Mouse (Mus musculus) heart, adult 2 months (tissue): ENCODE measurements around the gene Ccnd1. TPM values are rescaled to one million over a fixed set of nuclear protein-coding genes. Genes with fewer than 3 reads are reported as not detected.
"Not testable (repeated sequence)": the region's sequence is repeated elsewhere in the genome, so short reads cannot be mapped to it uniquely, and the experiment has no call there.

Experiments
- DNase-seq, 2 experiments: peaks; one replicate each; pipeline ENCODE4 v3.0.0; 2021
- H3K27ac ChIP-seq: fragments of 200-600 bp; 2 replicates; pipeline ENCODE4 v1.8.1; 2022
- H3K27me3 ChIP-seq: fragments of 200-500 bp; 2 replicates; pipeline ENCODE4 v1.6.1; 2012; ENCODE audit warnings: mild to moderate bottlenecking, low read length, inconsistent platforms, mixed read lengths; ENCODE audit not compliant: control insufficient read depth, insufficient read depth
- H3K36me3 ChIP-seq: fragments of 200-500 bp; 2 replicates; pipeline ENCODE4 v1.6.1; 2012; ENCODE audit warnings: low read length, inconsistent platforms; ENCODE audit not compliant: control insufficient read depth, insufficient read depth
- H3K4me1 ChIP-seq: fragments of 200-500 bp; 2 replicates; pipeline ENCODE4 v1.6.1; 2011; ENCODE audit warnings: low read length; ENCODE audit not compliant: control insufficient read depth, insufficient read depth
- H3K4me3 ChIP-seq: fragments of 200-600 bp; 2 replicates; pipeline ENCODE4 v1.8.1; 2022
- H3K79me2 ChIP-seq: fragments of 200-500 bp; replicated peaks from 2 replicates; pipeline ENCODE4 v1.6.1; 2012; ENCODE audit warnings: mild to moderate bottlenecking, inconsistent platforms, low read length, moderate library complexity, mixed read lengths; ENCODE audit not compliant: control insufficient read depth, insufficient read depth
- H3K9ac ChIP-seq: fragments of 200-500 bp; 2 replicates; pipeline ENCODE4 v1.6.1; 2012; ENCODE audit warnings: low read depth, mild to moderate bottlenecking, control low read depth, inconsistent platforms, low read length, mixed read lengths
- CTCF ChIP-seq: fragments of 200-600 bp; IDR thresholded peaks from 2 replicates; pipeline ENCODE4 v1.8.1; 2022; ENCODE audit warnings: antibody characterized with exemption, mild to moderate bottlenecking, moderate library complexity
- EP300 ChIP-seq: fragments of 200-500 bp; IDR thresholded peaks from 2 replicates; pipeline ENCODE4 v1.6.1; 2011; ENCODE audit warnings: low read depth, low read length, control low read depth; ENCODE audit not compliant: insufficient read depth
- POLR2A ChIP-seq: fragments of 200-500 bp; IDR thresholded peaks from 2 replicates; pipeline ENCODE4 v1.6.1; 2011; ENCODE audit warnings: mild to moderate bottlenecking, low read depth, low read length, control low read depth; ENCODE audit not compliant: insufficient read depth
- WGBS: fragments of 180-500 bp; shearing (Covaris S2); methylation state at CpG from one replicate; pipeline ENCODE4 v1.1.7; 2018; 5-methylcytosine and 5-hydroxymethylcytosine counted together
- intact Hi-C: fragments of 180-260 bp; cut with DNase I; formaldehyde crosslinking; loops from one replicate; pipeline ENCODE4 v1.15.1; 2025
- polyA plus RNA-seq: library from polyadenylated mRNA; depleted of rRNA; stranded (reverse); fragments of >200 nt; gene quantifications from 2 replicates; pipeline ENCODE4 v1.2.3, GENCODE M21; 2012; rRNA removed
- total RNA-seq, 2 experiments: library from RNA; stranded (reverse); gene quantifications; 2 replicates each; pipeline ENCODE4 v1.2.3; 2021

Gene Ccnd1
- total and polyA plus RNA-seq, 3 experiments: 28.3 to 43.6 (median 31.4) TPM

- Histone ChIP-seq H3K4me3 (no peak overlapping the region), H3K36me3 (no peaks in the 10 kb centered on the region), H3K4me1 (no peaks in the 10 kb centered on the region), H3K79me2 (no peaks in the 10 kb centered on the region), H3K27me3 (0 out of 2 replicates have a peak, but pooled peaks cover 7% of the 10 kb centered on the region), H3K27ac (no peak overlapping the region), H3K9ac (no peak overlapping the region)
- TF ChIP-seq CTCF: no peak
- no peak for TF ChIP-seq EP300
- TF ChIP-seq POLR2A: no peak
- WGBS: 58% methylated on average over 6 of the region's 6 CpGs
- no peak for DNase-seq
- intact Hi-C loops: loop anchor here (5.0 kb wide), 1 partner anchor 110 kb away; no protein-coding TSS in a partner anchor
Observed at GRCm38 (mm10) chr7:144892322-144892721, 47.4 kb downstream of the Ccnd1 start.

- no peak for DNase-seq
- no peak for TF ChIP-seq CTCF
- TF ChIP-seq EP300: no peak
- no peak for TF ChIP-seq POLR2A
- Histone ChIP-seq H3K27me3 (0 out of 2 replicates have a peak, but pooled peaks cover 5% of the 10 kb centered on the region), H3K79me2 (no peaks in the 10 kb centered on the region), H3K27ac (no peak overlapping the region), H3K36me3 (no peaks in the 10 kb centered on the region), H3K4me3 (no peak overlapping the region), H3K4me1 (no peaks in the 10 kb centered on the region), H3K9ac (no peak overlapping the region)
- 73% methylated on average over 2 of the region's 2 CpGs for WGBS
- intact Hi-C loops: loop anchor here (5.0 kb wide), 1 partner anchor 110 kb away; no protein-coding TSS in a partner anchor
Observed at GRCm38 (mm10) chr7:144891863-144892262, 47.9 kb downstream of the Ccnd1 start.

DNA sequence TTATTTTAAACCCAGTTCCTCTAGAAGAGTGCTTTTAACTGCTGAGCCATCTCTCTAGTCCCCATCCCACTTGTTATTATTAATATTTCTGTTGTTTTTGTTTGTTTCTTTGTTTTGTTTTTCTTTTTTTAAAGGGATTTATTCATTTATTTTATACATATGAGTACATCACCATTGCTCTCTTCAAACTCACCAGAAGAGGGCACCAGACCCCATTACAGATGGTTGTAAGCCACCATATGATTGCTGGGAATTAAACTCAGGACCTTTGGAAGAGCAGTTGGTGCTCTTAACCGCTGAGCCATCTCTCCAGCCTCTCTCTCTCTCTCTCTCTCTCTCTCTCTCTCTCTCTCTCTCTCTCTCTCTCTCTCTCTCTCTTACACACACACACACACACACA is 49.1 kb downstream of the Ccnd1 start:
- not testable (repeated sequence) for H3K79me2 ChIP-seq, H3K27ac ChIP-seq, H3K4me3 ChIP-seq, H3K27me3 ChIP-seq, H3K9ac ChIP-seq, DNase-seq, H3K36me3 ChIP-seq, H3K4me1 ChIP-seq
- 91% methylated on average over 1 of the region's 1 CpGs for WGBS
- intact Hi-C loops: loop anchor here (5.0 kb wide), 1 partner anchor 108 kb away; no protein-coding TSS in a partner anchor
- 0 out of 2 replicates have a peak, but pooled peaks have one; percentile 11 for TF ChIP-seq CTCF

GRCm38 (mm10) chr7:144888564-144889299 is 51.0 kb downstream of the Ccnd1 start:
- TF ChIP-seq POLR2A: no peak
- no peak for TF ChIP-seq EP300
- no peak for TF ChIP-seq CTCF
- 13% methylated on average over 18 of the region's 18 CpGs for WGBS
- no peak overlapping the region for H3K27ac ChIP-seq
- no peaks in the 10 kb centered on the region for H3K4me1 ChIP-seq
- no peaks in the 10 kb centered on the region for H3K36me3 ChIP-seq
- H3K79me2 ChIP-seq: no peaks in the 10 kb centered on the region
- no peak overlapping the region for H3K4me3 ChIP-seq
- no peak overlapping the region for H3K9ac ChIP-seq
- H3K27me3 ChIP-seq: no peaks in the 10 kb centered on the region
- intact Hi-C loops: no loop called here
- no peak for DNase-seq

- H3K36me3 ChIP-seq: no peaks in the 10 kb centered on the region
- no peak for DNase-seq
- WGBS: 80% methylated on average over 2 of the region's 2 CpGs
- no peak overlapping the region for H3K4me3 ChIP-seq
- H3K27ac ChIP-seq: no peak overlapping the region
- intact Hi-C loops: no loop called here
- H3K9ac ChIP-seq: no peak overlapping the region
- no peaks in the 10 kb centered on the region for H3K4me1 ChIP-seq
- H3K79me2 ChIP-seq: no peaks in the 10 kb centered on the region
- TF ChIP-seq CTCF (peak; percentile 31), POLR2A (no peak), EP300 (no peak)
- no peaks in the 10 kb centered on the region for H3K27me3 ChIP-seq
Observed at GRCm38 (mm10) chr7:144887672-144888071, 52.1 kb downstream of the Ccnd1 start.

DNA sequence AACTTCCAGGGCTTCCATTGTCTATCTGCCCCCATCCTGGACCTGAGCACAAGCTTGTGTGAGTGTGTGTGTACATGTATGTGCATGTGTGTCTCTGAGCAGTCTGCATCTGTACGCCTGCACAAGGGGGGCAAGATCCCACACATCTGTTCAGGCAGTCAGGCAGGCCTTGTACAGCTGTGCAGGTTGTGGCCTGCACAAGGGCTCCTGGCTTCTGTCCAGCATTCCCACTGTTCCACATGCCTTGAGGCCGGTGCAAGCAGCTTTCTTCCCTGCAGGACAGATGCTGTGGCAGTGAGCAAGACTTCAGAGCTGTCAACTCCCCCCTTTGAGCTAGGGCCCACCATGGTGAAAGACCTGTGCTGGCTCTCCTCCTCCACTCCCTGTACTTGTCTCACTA is 56.6 kb downstream of the Ccnd1 start:
- intact Hi-C loops: no loop called here
- Histone ChIP-seq H3K27ac (no peak overlapping the region), H3K36me3 (no peaks in the 10 kb centered on the region), H3K79me2 (no peaks in the 10 kb centered on the region), H3K4me1 (no peaks in the 10 kb centered on the region), H3K9ac (no peak overlapping the region), H3K4me3 (no peak overlapping the region), H3K27me3 (no peaks in the 10 kb centered on the region)
- 35% methylated on average over 2 of the region's 2 CpGs for WGBS
- no peak for TF ChIP-seq POLR2A
- no peak for TF ChIP-seq EP300
- no peak for TF ChIP-seq CTCF
- DNase-seq: no peak

Other genes with a start within 250 kb of the Ccnd1 start
- gene Ano1, start 188.0 kb downstream of the Ccnd1 start, total RNA-seq: 10 to 100 TPM; 11.1 to 11.7 TPM
- 11.7 and 12.5 TPM in 2 replicates for gene Ano1, start 188.0 kb downstream of the Ccnd1 start, polyA plus RNA-seq
- gene Fgf3, start 101.8 kb downstream of the Ccnd1 start, total RNA-seq: not detected
- gene Fgf3, start 101.8 kb downstream of the Ccnd1 start, polyA plus RNA-seq: not detected in 2 replicates
- not detected for gene Fgf4, start 92.6 kb downstream of the Ccnd1 start, total RNA-seq
- gene Fgf4, start 92.6 kb downstream of the Ccnd1 start, polyA plus RNA-seq: not detected in 2 replicates
- not detected for gene Fgf15, start 43.4 kb downstream of the Ccnd1 start, total RNA-seq
- not detected in 2 replicates for gene Fgf15, start 43.4 kb downstream of the Ccnd1 start, polyA plus RNA-seq
- 10 to 100 TPM; 12.5 to 13.1 TPM for gene LTO1, start 24.8 kb downstream of the Ccnd1 start, total RNA-seq
- 12.1 and 15.7 TPM in 2 replicates for gene LTO1, start 24.8 kb downstream of the Ccnd1 start, polyA plus RNA-seq